Mouse (Mus musculus) liver, embryonic 13.5 days (tissue): Measurements from ENCODE around the gene Gm28269. TPM values are rescaled to one million over a fixed set of nuclear protein-coding genes. Genes with fewer than 3 reads are reported as not detected.

Source experiments
- ATAC-seq: fragments of 200-750 bp; cut with Nextera tagmentation; 2 replicates; pipeline ENCODE4 v1.8.0; 2017; ENCODE audit warnings: low read depth, mild to moderate bottlenecking, moderate number of reproducible peaks, moderate library complexity
- DNase-seq: peaks from one replicate; pipeline ENCODE4 v3.0.0; 2022
- H3K27ac ChIP-seq: fragments of 300-500 bp; sonication (generic); 2 replicates; pipeline ENCODE4 v1.5.1; 2015; ENCODE audit warnings: moderate library complexity, mild to moderate bottlenecking, inconsistent platforms
- H3K27me3 ChIP-seq: fragments of 300-500 bp; sonication (generic); 2 replicates; pipeline ENCODE4 v1.6.1; 2015; ENCODE audit warnings: mild to moderate bottlenecking, inconsistent platforms
- H3K36me3 ChIP-seq: fragments of 300-500 bp; sonication (generic); 2 replicates; pipeline ENCODE4 v1.6.1; 2015; ENCODE audit warnings: mild to moderate bottlenecking, inconsistent platforms
- H3K4me1 ChIP-seq: fragments of 300-500 bp; sonication (generic); replicated peaks from 2 replicates; pipeline ENCODE4 v1.6.1; 2015; ENCODE audit warnings: inconsistent platforms
- H3K4me2 ChIP-seq: fragments of 300-500 bp; sonication (generic); 2 replicates; pipeline ENCODE4 v1.6.1; 2015; ENCODE audit warnings: inconsistent platforms, mild to moderate bottlenecking, moderate library complexity
- H3K4me3 ChIP-seq: fragments of 300-500 bp; sonication (generic); replicated peaks from 2 replicates; pipeline ENCODE4 v1.5.1; 2015; ENCODE audit warnings: mild to moderate bottlenecking, inconsistent platforms
- H3K9ac ChIP-seq: fragments of 300-500 bp; sonication (generic); 2 replicates; pipeline ENCODE4 v1.6.1; 2015; ENCODE audit warnings: mild to moderate bottlenecking, inconsistent platforms
- H3K9me3 ChIP-seq: fragments of 300-500 bp; sonication (generic); replicated peaks from 2 replicates; pipeline ENCODE4 v1.6.1; 2016; ENCODE audit warnings: inconsistent platforms
- WGBS: fragments of 180-500 bp; shearing (Covaris S2); methylation state at CpG from one replicate; pipeline ENCODE4 v1.1.7; 2015; ENCODE audit not compliant: insufficient replicate concordance; 5-methylcytosine and 5-hydroxymethylcytosine counted together
- polyA plus RNA-seq: library from polyadenylated mRNA; unstranded; fragments of >200 nt; fragmentation: Nextera tagmentation; extraction: Ambion mirVana; gene quantifications from 2 replicates; pipeline ENCODE4 v1.2.1, GENCODE M21; 2015

The Gm28269 gene
- polyA plus RNA-seq, result not detected in 2 replicates

DNA sequence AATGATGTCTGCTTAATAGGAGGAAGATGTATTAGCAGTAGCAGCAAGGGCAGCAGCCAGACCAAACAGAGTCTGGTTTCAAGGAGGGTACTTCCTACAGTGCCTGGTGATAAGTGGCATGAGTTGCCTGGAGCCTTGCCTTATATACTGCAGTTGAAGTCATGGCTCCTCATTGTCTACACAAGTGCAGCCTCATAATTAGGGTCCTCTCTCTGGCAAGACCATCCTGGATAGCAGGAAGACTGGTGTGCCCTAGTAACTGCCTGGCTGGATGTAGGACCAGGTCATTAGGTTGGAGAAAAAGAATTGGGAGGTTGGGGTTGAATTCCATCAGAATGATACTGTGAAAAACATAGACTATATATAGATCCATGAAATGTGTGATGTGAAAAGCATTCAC lies at the start of gene Gm28269:
Gene Gm28269, minus strand, starts transcription at position 101 of the 400 bp plus-strand sequence.
- DNase-seq, result no peak
- Histone ChIP-seq H3K9me3 (no peaks in the 10 kb centered on the region), H3K27me3 (no peaks in the 10 kb centered on the region), H3K27ac (no peak within 1 kb of the TSS), H3K4me2 (no peak within 1 kb of the TSS), H3K4me3 (no peak within 1 kb of the TSS), H3K4me1 (no peaks in the 10 kb centered on the region), H3K9ac (no peak within 1 kb of the TSS), H3K36me3 (no peaks in the 10 kb centered on the region)
- ATAC-seq, result no peak

DNA sequence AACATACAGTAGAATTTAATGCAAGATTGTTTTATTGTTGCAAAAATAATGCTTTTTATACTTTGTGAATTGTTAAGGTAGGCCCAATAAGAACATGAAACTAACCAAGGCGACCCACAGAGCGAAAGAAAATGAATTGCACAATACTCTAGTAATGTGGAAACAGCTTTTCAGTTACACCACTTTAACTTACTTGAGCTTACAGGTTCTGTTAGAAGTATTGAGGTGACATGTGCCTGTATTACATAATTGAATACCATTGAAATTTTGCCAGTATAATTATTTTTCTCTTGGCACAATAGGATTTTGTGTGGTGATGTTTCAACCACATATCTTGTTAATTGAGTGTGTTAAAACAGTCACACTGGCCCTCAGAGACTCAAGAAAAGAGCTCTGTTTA lies 28.0 kb downstream of the Gm28269 start:
- no peaks in the 10 kb centered on the region for H3K9me3 ChIP-seq
- WGBS, result 71% methylated on average over 2 of the region's 2 CpGs
- no peaks in the 10 kb centered on the region for H3K4me1 ChIP-seq
- H3K4me2 ChIP-seq, result no peak overlapping the region
- no peaks in the 10 kb centered on the region for H3K36me3 ChIP-seq
- no peak overlapping the region for H3K27ac ChIP-seq
- DNase-seq (no peak), ATAC-seq (no peak)
- H3K27me3 ChIP-seq, result no peaks in the 10 kb centered on the region
- H3K4me3 ChIP-seq, result no peak overlapping the region
- no peak overlapping the region for H3K9ac ChIP-seq

DNA sequence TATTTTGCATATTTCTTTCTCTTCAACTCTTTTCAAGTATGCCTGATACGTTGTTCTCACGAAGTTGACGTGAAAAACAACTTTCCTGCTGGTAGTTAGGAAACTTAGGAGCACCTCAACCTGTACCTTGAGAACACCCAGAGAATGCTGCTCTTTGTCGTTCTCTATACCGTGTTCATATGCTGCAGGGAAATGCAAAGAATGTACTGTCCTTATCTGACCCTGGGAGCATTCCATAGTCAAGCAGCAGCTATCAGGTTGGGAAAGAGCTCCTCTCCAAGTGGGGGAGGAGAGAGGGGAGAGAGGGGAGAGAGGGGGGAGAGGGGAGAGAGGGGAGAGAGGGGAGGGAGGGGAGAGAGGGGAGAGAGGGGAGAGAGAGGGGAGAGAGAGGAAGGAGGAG lies 29.6 kb downstream of the Gm28269 start:
- DNase-seq, result no peak
- WGBS, result 49% methylated on average over 5 of the region's 5 CpGs
- H3K27ac ChIP-seq, result no peak overlapping the region

DNA sequence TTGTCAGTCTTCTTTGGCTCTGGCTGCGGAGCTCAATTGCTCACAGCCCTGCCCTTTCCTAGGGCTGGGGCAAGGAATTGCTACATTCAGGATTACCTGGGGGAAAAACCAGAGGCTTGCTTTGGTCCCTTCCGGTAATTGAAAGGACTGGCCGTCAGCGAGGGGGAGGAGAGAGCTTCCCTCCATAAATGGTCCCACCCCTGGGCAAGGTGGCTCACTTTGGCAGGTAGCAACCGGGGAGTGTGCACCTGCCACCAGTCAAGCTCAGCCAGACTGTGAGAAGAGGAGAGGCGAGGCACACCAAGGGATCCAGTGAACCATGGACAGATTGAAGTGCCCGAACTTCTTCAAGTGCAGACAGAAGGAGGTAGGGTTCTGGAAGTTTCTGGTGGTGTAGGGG lies 30.1 kb downstream of the Gm28269 start, which contains the start of gene Slc6a14:
Gene Slc6a14, plus strand, starts transcription at position 68 of the 400 bp plus-strand sequence.
- Histone ChIP-seq H3K27ac (no peak within 1 kb of the TSS), H3K9me3 (no peaks in the 10 kb centered on the region), H3K4me2 (no peak within 1 kb of the TSS), H3K4me3 (no peak within 1 kb of the TSS), H3K4me1 (no peaks in the 10 kb centered on the region), H3K27me3 (no peaks in the 10 kb centered on the region), H3K36me3 (no peaks in the 10 kb centered on the region), H3K9ac (no peak within 1 kb of the TSS)
- 52% methylated on average over 7 of the region's 7 CpGs for WGBS
- DNase-seq (no peak), ATAC-seq (no peak)

More for the DNA sequence above, 29.6 kb downstream of the Gm28269 start:
- no peak overlapping the region for H3K4me3 ChIP-seq
- no peaks in the 10 kb centered on the region for H3K36me3 ChIP-seq
- no peak overlapping the region for H3K9ac ChIP-seq
- no peak for ATAC-seq
- no peaks in the 10 kb centered on the region for H3K27me3 ChIP-seq
- no peak overlapping the region for H3K4me2 ChIP-seq
- H3K4me1 ChIP-seq, result no peaks in the 10 kb centered on the region
- no peaks in the 10 kb centered on the region for H3K9me3 ChIP-seq

DNA sequence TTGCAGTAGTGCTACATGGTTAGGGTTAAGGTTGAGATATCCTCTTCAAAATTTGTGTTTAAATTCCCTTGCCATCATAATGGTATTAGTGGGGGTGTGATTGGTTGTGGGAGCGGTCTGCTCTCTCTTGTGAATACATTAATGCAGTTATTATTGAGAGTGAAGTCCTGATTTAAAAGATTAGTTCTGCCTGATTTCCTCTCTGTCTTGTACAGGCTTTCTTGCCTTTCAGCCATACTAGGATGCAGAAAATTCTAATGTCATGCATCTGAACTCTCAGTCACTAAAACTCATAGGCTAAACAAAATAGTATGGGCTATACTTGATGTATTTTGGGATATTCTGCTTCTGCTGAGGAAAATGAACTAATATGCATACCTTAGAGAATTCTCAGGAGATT lies 40.4 kb downstream of the Gm28269 start:
- H3K9ac ChIP-seq, result no peak overlapping the region
- WGBS, result 78% methylated on average over 1 of the region's 1 CpGs
- H3K4me3 ChIP-seq, result no peak overlapping the region
- H3K9me3 ChIP-seq, result no peaks in the 10 kb centered on the region
- H3K27me3 ChIP-seq, result no peaks in the 10 kb centered on the region
- ATAC-seq (no peak), DNase-seq (no peak)
- no peaks in the 10 kb centered on the region for H3K4me1 ChIP-seq
- H3K36me3 ChIP-seq, result no peaks in the 10 kb centered on the region
- no peak overlapping the region for H3K27ac ChIP-seq
- H3K4me2 ChIP-seq, result no peak overlapping the region

DNA sequence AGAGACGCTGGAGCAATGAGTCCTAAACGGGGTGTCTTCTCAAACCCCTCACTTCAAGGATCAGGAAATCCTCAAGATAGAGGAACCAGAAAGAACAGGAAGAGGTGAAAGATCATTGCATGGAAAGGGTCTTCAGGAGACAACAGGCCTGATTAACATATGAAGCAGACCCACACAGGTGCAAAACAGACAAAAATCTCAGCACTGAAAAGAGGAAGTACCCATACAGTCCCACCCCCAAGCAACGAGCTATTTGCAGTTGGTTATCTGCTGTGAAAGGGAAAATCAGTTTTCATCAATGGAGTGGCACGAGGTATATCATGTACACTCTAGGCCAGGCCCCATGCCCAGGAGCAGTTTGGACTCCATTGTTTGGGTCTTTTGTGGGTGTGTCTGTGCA lies 43.3 kb downstream of the Gm28269 start:
- ATAC-seq, result no peak
- H3K4me3 ChIP-seq, result no peak overlapping the region
- no peak for DNase-seq
- H3K27me3 ChIP-seq, result no peaks in the 10 kb centered on the region
- 47% methylated on average over 4 of the region's 4 CpGs for WGBS
- H3K4me1 ChIP-seq, result no peaks in the 10 kb centered on the region
- H3K36me3 ChIP-seq, result no peaks in the 10 kb centered on the region
- no peaks in the 10 kb centered on the region for H3K9me3 ChIP-seq
- no peak overlapping the region for H3K9ac ChIP-seq
- no peak overlapping the region for H3K27ac ChIP-seq
- H3K4me2 ChIP-seq, result no peak overlapping the region

DNA sequence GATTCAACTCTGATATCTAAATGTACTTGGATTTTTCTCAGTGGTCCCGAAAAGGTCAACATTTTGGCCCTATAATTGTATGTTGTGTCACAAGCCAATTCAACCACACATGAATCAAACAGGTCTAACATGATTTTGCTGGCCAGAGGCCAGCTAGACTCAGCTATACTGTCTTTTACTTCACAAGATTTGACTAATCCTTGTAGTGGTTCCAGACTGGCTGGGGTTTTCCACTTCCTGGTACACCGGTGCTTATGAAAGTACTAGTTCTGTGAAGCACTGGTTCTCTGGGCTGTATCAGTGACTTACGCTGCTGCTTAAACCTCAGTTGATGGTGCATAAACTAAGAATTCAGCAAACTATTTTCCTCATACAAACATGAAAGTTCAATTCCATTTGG lies 49.2 kb downstream of the Gm28269 start:
- Histone ChIP-seq H3K4me3 (no peak overlapping the region), H3K9ac (no peak overlapping the region), H3K36me3 (no peaks in the 10 kb centered on the region), H3K4me1 (no peaks in the 10 kb centered on the region), H3K9me3 (no peaks in the 10 kb centered on the region), H3K27ac (no peak overlapping the region), H3K4me2 (no peak overlapping the region), H3K27me3 (no peaks in the 10 kb centered on the region)
- ATAC-seq, result no peak
- DNase-seq, result no peak
- 61% methylated on average over 3 of the region's 3 CpGs for WGBS

DNA sequence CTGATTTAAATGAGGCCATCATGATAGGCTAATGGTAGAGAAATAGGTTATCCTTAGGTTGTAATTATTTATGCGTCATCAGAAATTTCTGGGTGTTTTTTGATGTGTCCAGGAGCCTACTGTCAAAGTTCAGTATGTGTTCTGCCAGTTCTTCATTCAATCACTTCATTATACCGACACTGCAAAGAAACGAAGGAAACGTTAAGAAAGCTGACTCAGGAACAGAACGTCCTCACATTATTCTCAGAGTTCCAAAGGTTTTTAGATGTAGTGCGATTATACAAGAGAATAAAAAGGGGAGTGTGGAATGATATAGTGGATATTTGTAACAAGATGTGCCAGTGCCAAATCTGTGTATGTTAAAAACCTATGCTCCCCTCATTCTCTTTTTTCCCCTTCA lies 49.7 kb downstream of the Gm28269 start:
- 58% methylated on average over 6 of the region's 6 CpGs for WGBS
- Histone ChIP-seq H3K4me1 (no peaks in the 10 kb centered on the region), H3K9ac (no peak overlapping the region), H3K36me3 (no peaks in the 10 kb centered on the region), H3K9me3 (no peaks in the 10 kb centered on the region), H3K4me2 (no peak overlapping the region), H3K27ac (no peak overlapping the region), H3K4me3 (no peak overlapping the region), H3K27me3 (no peaks in the 10 kb centered on the region)
- ATAC-seq, result no peak
- no peak for DNase-seq

Other genes with a start within 250 kb of the Gm28269 start
- not detected in 2 replicates for gene Slc6a14, start 30.2 kb downstream of the Gm28269 start, polyA plus RNA-seq